Mouse (Mus musculus) MN1 (cell line): ENCODE data around the gene Nin.

Experiments
- DNase-seq: peaks from one replicate; pipeline ENCODE4 v3.0.0-alpha.2; 2016; ENCODE audit warnings: low spot score

The Nin gene

DNA sequence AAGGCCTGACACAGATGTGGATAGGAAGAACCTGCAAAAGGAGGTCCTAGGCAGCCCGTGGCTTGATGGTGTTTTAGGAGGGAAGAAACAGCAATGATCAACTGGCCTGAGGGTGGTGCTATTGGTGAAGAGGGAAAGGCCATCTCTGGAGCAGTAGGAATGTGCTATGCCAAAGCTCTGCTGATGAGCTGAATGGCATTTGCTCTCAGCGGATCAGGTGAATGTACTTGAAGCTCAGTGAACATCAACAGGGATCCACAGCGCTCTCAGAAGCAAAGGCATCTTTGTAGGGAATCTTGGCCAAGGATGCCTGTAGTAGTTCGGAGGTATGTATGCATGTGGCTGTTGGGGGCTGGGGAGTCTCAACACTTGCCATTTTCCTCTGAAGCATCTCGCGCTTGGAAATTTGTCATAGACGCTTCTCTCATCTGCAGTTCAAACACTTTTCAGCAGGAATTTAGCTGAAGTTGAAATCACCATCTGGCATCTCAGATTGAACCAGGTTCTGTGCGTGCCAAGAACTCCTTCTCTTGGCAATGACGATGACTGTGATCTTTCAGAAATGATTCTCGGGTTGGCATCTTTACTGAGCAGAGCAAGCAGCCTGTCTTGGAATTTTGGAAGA, 5.3 kb upstream of the Nin start:
- no peak for DNase-seq

DNA sequence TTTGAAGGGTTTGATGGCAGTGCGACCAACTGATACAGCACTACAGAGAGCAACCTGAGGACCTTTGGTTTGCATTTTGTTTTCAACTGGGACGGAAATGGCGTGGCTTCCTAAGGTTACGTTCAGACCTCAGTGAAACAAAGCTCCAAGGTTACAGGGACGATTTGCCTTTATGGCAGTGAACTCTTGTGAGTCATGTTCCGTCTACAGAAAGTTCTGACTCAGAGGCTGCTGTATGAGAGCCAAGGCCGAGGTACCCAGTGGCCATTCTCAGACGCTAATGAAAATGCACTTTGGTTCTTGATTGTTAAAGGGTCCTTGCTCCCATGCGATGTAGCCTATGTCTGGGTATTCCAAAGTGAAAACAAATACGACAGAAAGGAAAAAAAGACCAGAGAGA, 3.6 kb upstream of the Nin start:
- no peak for DNase-seq

DNA sequence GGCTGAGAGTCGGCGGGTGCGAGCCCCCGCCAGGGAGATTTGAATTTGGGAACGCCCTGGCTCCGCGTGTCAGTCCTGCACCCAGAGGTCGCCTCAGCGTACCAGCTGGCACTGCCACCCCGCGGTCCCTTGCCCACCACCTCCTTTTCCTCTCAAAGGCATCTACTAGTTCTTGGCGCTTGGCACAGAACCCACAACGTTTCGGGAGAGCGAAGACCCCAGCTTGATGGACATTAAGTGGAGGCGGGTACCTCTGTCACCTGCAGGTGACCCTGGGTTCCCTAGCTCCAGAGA, 1.5 kb downstream of the Nin start:
- no peak for DNase-seq

DNA sequence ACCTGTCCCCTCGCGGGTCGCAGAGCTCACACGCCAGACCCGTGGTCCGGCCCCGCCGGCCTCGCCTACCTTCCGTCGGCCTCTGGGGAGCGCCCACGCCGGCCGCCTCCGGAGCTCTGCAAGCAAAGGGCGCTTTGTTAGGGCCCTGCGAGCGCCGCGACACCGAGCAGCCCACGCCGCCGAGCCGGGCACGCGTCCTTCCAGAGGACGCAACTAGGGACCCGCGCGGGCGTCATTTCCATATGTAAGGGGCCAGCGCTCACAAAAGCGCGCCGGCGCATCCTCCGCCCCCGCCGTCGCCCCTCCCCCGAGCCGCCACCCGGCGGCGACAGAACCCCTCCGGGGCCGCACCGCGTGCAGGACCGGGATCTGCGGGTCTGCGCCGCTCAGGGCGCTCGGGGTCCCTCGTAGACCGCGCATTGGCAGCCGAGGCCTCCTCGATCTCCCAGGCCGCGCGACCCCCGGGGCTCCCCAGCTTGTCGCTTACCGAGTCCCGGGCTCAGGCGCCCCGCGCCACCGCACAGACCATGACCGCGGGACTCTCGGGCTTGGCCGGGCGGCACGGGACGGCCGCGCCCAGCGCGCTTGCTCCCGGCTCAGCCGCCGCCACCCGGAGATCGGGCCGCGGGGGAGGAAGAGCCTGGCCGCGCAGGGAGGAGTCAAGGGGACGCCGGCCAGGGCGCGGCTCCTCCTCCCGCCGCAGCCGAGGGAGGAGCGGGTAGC, 2.0 kb downstream of the Nin start:
- peak; percentile 78 for DNase-seq

DNA sequence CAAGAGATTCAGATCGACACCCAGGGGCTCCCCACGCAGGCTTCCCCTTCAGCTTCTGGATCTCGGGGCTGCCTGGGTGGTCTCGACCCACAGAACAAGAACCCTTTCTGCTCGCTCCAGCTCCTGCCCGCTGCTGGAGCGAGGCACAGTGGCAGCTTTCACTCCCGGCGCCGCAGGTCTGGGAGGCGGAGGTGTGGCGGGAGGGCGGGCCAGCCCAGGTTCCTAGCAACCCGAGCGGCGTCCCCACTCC, 2.5 kb downstream of the Nin start:
- DNase-seq, result no peak

DNA sequence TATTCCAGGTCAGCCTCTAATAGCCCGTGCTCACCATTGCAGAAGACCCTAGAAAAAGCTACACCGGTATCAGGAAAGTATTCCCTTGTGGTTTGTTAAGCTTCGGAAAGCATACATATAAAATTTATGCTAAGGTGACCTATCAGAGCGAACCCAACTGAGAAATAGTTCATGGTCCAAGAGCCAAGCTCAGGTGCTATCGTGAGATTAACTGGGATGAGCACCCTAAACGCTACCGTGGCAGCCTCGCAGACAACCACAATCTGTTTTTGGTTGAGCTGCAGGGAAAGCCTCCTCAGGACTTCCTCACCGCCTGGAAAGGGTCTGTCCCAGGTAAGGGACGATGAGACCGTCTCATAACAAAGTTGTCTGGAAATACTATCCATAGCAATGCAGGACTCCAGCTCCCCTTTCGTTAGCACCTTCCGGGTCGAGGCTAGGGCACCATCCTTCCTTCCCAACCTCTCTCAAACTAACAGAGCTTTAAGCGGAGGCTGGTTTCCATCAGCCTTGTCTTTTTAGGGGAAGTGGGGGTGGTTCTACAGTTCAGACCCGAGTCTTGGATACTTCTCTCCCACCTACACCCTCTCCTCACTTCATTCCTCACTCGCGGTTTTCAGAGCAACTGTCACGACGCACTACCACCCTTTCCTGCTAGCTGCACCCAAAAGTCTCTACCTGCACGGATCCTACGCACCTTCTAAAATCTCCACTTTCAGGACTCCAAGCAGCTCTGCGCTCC, 3.0 kb downstream of the Nin start:
- peak; percentile 18 for DNase-seq

DNA sequence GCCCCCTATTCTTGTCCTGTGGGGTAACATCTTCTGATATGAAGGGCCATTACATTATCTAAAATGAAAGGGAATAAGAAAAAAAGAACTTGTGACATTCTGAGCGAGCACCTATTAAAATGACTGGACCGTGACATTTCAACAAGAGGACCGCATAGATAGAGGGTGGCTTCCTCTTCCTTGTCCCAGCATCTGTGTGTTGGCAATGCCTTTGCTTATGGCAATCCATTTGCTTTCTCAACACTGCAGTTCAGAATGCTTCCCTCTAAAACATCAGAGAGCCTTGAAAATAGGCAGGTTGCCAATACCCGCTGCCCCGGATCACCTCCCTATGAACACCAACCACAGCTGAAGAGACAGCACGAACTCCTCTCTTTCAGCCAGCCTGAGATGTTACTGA, 3.6 kb downstream of the Nin start:
- DNase-seq, result no peak

DNA sequence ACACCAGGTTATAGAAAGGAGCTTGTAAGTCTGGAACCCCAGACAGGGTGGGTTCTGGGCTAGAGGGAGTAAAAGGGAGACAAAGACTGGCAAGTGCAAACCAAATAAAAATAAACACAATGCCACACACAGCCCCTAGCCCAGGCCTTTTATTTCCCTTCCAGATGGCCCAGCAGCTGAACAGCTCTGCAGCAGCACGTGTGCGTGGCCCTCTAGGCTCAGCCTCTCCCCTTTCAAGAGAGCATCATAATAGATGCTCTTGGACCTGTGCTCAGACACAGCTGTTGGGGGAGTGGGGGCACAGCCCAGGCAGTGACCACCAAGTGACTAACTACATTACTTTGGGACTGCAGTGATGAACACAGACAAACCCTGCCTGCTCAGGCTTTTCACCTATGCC, 5.4 kb downstream of the Nin start:
- peak; percentile 43 for DNase-seq

DNA sequence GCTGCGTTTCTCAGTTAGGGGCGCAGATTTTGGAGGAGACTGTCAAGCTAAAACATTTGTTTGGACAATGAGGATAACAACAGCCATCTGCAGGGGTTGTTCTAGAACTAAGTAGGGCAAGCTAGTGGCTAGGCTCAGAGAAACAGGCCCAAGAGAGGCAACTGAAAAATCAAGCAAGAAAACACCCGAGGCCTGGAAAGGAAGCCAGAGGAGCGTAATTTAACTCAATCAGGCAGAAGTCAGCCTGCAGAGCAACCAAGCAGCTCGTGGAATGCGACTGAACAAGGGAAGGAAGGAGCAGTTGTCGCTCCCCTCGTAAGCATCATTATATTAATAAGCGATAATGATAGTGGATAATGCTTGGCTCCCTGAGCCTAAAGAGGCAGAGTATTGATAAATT, 7.0 kb downstream of the Nin start:
- no peak for DNase-seq

DNA sequence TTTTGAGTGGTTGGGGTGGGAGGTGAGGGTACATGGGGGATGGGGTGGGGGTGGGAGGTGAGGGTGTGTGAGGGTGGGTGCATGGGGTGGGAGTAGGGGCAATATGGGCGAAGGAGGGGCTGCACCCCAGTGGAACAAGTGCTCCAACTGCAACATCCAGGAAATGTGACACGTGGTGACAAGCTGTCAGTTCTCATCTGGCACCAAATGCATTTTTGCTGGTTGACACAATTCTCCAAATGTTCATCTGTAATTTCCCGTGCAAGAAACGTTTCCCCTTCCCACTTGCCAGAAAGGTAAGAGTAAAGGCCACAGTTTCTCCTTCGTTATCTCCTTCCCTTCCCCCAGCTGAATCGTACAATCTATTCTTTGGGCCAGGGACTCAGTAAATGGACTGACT, 7.6 kb downstream of the Nin start:
- DNase-seq, result no peak

DNA sequence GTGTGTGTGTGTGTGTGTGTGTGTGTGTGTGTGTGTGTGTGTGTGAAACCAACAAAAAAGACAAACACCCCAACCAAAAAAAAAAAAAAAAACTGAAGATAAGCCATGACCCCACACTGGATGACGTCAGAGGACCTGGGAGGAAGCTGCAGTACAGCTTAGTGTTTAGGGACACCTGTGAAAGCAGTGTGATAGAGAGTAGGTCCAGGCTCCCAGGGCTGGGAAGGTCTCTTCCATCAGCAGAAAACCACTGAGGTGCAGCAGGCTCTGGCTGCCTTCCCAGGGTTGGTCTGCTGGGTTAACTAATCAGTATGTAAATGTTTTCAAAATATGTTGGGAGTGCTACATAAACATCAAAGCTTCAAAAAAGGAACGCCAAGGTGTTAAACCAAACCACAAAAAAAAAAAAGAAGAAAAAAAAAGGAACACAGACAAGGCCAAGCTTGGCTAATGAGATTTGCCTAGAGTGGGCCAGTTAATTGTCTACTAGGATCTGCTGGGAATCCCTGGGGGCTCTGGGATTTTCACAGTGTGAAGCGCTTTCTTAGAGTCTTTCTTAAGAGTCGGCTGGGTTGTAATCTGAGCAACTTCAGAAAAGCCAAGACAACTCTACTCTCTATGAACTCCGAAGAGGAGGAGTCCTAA, 8.6 kb downstream of the Nin start:
- DNase-seq, result peak; percentile 60

DNA sequence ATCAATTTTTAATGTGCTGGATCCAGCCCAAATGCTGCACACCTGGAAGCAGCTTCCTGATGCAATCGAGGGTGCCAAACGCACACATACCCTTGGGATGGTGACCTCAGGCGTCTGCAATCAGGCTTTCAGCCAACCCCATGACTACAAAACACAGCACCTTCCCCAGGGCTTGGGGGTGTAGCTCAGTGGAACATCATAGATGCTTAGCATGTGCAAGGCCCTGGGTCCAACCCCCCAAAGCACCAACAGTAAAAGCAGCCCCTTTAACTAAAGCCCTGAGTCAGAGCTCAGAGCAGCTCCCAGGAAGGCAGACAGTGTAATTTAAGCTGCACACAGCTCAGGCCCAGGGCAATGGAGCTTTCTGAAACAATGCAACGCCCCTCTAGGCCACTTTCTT, 9.3 kb downstream of the Nin start:
- peak; percentile 73 for DNase-seq

DNA sequence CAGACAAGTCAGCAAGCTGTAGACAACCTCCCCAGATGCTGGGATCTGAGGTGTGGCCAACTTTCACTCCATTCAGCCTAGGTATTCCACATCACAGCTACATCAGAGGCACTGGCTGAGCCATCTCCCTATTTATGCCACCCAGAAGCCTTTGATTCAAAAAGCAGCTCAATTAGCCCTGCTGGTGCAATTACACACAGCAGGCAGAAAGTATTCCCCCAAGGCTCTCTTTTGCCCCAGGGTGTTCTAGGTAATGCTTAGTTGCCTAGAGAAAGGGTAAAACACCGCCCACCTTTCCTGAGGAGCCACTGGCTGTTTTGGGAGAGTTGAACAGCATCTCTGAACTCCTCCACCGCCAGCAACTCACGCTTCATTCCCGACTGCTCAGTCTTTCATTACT, 10.3 kb downstream of the Nin start:
- DNase-seq, result no peak

DNA sequence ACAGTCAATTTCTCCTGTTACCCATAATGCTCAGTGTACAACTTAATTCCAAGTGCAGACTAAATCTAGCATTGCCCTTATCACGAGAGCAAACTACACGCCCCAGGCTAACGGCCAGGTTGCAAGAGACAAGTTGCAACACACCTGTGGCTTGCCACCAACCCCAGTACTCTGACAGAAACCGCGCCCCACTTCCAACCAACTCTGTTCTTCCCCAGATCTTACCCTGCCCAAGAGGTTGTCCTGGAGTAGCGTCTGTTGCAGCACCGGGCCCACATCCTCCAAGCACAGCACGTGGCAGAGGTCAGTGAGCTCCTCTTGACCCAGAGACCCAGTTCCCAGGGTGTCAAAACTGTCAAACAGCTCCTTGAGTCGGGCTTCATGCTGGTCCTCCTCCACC, 11.1 kb downstream of the Nin start:
- DNase-seq, result no peak

DNA sequence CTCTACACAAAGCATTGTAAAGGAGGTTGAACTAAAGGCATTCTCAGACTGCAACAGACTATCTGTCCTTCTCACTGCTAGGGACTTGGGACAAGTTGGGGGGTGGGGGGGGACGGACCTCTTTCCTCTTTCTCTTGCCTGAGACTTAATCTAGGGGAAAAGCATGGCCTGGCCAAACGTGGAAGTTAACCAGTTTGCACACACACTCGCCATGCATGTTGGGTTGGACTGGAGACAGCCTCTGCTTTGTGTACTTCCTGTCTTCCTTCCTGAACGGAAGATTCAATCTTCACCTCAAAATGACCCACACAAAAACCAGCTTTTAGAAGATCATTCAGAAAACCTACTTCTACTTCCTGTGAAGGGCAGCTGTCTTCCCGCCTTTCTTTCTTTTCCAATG, 11.7 kb downstream of the Nin start:
- DNase-seq, result no peak

DNA sequence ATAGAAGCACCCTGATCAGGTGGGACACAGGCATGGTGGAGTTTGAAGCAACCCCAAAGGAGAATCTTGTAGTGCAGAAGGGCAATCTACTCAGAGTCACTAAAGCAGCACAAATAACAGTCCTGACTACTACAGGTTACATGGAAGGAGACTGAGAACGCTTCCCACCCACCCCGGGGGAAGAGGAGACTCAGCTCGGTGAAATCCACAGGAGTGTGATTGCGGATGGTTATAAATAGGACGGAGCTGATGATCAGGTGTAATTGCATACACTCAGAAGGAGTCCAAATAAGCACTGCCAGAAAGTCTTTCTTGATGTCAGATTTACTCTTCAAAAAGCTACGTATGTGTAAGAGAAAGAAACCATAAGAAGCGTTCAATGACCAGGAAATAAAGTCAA, 15.6 kb downstream of the Nin start:
- DNase-seq, result no peak

DNA sequence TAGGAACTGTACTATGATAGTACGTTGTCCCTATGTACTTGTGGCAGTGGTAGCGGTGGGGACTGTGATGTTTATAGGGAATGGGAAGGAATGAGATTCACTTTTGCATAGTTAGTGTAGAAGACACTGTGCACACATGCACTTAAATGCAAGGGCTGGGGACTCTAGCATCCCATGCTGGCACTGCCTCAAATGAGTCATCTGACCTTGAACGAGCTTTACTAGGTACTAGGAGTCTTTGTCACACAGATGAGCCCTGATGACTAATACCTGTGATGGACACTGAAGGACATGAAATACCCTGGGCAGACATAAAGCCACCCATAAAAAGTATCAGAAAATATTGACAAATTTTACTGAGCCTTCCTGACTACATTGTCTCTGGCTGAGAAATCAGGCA, 16.2 kb downstream of the Nin start:
- peak; percentile 22 for DNase-seq

DNA sequence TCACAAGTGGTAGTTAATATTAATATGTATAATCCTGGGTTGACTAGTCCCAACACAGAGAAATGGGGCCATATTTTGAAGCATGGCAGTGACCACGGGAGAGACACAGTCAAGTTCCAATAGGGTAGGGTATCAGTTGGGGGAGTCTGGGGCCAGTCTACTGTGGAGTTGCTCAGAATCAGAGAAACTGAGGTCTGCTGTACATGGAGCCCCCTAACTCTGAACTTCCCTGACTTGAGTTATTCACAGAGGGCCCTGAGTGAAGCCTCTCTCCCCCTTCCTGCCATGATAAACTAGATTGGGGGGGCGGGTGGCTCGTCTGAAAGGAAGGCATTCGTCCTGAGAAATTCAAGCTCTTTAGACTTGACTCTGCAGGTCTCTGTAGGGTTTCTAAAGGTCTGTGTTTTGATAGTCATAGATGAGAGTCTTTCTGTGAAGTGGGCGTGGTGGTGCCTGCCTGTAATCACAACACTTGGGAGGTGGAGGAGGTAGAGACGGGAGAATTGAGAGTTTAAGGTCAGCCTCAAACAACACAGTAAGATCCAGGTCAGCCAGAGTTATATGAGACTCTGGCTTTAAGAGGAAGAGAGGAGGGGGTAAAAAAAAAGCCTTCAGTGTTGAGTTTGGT, 20.1 kb downstream of the Nin start:
- DNase-seq, result no peak

DNA sequence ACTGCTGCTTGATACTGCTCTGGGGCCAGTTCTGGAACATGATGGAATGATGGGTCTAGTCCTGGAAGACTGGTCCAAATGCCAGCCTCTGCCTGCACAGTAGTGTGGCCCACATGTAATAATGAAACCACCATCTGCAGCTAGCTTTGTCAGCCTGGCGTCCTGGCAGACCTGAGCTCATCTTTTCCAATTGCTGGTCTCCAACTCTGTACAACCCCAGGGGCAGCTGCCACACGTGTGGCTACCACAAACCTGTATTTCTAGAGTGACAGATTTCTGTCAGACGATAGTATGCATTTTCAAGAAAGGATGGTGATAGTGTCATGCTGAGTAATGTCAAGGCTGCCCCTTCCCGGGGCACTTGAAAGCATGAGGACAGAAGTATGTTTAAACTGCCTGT, 25.2 kb downstream of the Nin start:
- DNase-seq, result no peak

DNA sequence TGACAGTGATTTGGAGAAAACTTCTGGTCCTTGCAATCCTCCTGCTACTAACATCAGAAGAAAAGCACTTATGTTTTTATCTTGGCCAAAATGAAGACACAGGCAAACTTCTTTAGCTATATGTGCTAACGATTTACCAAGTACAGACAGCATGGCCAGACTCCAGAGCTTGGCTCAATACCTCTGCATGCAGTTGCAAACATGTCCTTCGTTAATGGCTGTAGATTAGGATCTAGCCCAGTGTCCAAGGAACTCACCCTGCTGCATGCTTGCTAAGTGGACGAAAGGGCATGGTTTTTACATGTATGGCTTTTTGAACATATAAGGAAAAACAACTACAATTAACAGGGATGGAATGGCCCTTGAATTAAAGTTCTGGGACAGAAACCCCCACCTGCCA, 28.2 kb downstream of the Nin start:
- no peak for DNase-seq

DNA sequence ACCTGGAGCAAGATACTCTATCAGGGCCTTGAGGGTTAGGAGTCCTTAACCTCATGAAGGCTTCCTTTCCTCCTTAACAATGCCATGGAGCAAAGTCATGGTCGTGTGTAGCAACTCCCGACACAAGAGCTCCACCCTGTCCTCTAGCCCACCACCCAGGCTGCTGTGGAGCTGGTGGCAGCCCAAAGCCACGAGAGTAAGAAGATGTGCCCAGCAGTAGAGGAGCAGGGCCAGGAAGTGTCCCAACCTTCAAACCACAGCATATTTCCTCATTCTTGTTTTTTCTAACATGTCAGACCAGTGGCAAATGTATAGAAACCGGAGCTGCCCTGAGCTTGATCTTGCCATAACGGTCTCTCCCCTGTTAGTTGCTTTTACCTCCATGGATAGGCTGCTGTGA, 29.3 kb downstream of the Nin start:
- no peak for DNase-seq

DNA sequence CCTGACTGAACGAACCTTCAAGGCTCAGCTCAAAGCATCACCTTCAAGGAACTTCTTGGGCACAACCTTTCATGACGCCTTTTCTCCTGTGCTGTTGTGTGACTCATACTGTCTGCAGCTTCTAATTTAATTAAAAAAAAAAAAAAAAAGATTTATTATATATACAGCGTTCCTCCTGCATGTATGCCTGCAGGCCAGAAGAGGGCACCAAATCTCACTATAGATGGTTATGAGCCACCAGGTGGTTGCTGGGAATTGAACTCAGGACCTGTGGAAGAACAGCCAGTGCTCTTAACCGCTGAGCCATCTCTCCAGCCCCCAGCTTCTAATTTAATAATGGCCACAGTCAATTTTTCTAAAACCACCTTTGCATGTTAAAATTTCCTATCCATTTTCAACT, 29.8 kb downstream of the Nin start:
- no peak for DNase-seq

DNA sequence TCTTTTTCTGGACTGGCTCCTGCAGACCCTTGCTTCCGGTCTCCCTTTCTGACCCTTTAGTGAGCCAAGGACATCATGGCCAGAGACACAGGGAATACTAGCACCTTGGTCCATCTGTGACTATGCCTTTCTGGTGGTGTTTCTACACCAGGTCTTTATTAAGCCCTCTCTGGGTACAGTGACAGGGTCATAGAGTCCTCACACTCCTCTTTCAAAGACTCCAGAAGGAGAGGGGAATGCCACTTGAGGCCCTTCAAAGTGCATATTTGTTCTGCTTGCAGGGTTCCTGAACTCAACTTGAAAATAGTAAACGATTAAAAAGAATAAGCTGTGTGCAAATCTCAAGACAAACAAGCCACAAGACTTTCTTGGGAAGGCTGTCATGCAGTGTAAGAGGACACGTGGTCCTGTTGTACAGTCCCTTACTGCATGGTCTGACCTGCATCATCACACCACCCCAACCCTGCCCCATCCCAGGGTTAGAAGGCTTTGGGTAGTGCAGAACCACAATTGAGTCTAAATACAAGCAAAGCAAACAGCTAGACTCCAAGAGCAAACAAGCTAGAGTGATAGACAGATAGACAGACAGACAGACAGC, 30.5 kb downstream of the Nin start:
- DNase-seq, result no peak
